Mouse (Mus musculus): ENCODE results near the gene Acsl1. TPM values are rescaled to one million over a fixed set of nuclear protein-coding genes. Genes with fewer than 3 reads are reported as not detected.

Gene Acsl1
- total RNA-seq, 2 experiments from 2014 or later = 846 to 852 TPM

GRCm38 (mm10) chr8:46471926-46472485 lies 1.2 kb downstream of the Acsl1 start:
- intact Hi-C loops (cut with DNase I) = loop anchor here (2.0 to 5.0 kb wide), 2 partner anchors 25 to 75 kb away; no protein-coding TSS in a partner anchor
- no peak for DNase-seq

GRCm38 (mm10) chr8:46474120-46474519 lies 3.3 kb downstream of the Acsl1 start:
- intact Hi-C loops (cut with DNase I) = loop anchor here (5.0 kb wide), 1 partner anchor 73 kb away; no protein-coding TSS in a partner anchor
- DNase-seq = no peak

- no peak for DNase-seq
- intact Hi-C loops (cut with DNase I) = loop anchor here (5.0 kb wide), 1 partner anchor 73 kb away; no protein-coding TSS in a partner anchor
Measured at GRCm38 (mm10) chr8:46474634-46475033, 3.8 kb downstream of the Acsl1 start.

- intact Hi-C loops (cut with DNase I) = no loop called here
Measured at GRCm38 (mm10) chr8:46475404-46475803, 4.6 kb downstream of the Acsl1 start.

GRCm38 (mm10) chr8:46475942-46476341 lies 5.1 kb downstream of the Acsl1 start:
- DNase-seq = no peak
- intact Hi-C loops (cut with DNase I) = no loop called here

More at GRCm38 (mm10) chr8:46475404-46475803, 4.6 kb downstream of the Acsl1 start:
- DNase-seq = no peak

GRCm38 (mm10) chr8:46477747-46478458 lies 7.1 kb downstream of the Acsl1 start:
- intact Hi-C loops (cut with DNase I) = no loop called here
- no peak for DNase-seq

GRCm38 (mm10) chr8:46478783-46479182 lies 7.9 kb downstream of the Acsl1 start:
- intact Hi-C loops (cut with DNase I) = no loop called here
- DNase-seq = no peak

GRCm38 (mm10) chr8:46479794-46480532 lies 9.1 kb downstream of the Acsl1 start:
- intact Hi-C loops (cut with DNase I) = no loop called here
- no peak for DNase-seq

- intact Hi-C loops (cut with DNase I) = no loop called here
- DNase-seq = no peak
Measured at GRCm38 (mm10) chr8:46480533-46480900, 9.7 kb downstream of the Acsl1 start.

GRCm38 (mm10) chr8:46482771-46483170 lies 11.9 kb downstream of the Acsl1 start:
- no peak for DNase-seq
- intact Hi-C loops (cut with DNase I) = no loop called here

GRCm38 (mm10) chr8:46483247-46483646 lies 12.4 kb downstream of the Acsl1 start:
- intact Hi-C loops (cut with DNase I) = no loop called here
- DNase-seq = no peak

GRCm38 (mm10) chr8:46484077-46484476 lies 13.2 kb downstream of the Acsl1 start:
- no peak for DNase-seq

GRCm38 (mm10) chr8:46484931-46485463 lies 14.2 kb downstream of the Acsl1 start:
- intact Hi-C loops (cut with DNase I) = no loop called here
- DNase-seq = no peak

More at GRCm38 (mm10) chr8:46484077-46484476, 13.2 kb downstream of the Acsl1 start:
- intact Hi-C loops (cut with DNase I) = no loop called here

GRCm38 (mm10) chr8:46488085-46488561 lies 17.3 kb downstream of the Acsl1 start:
- DNase-seq = no peak
- intact Hi-C loops (cut with DNase I) = no loop called here

- no peak for DNase-seq
- intact Hi-C loops (cut with DNase I) = no loop called here
Measured at GRCm38 (mm10) chr8:46489196-46489595, 18.4 kb downstream of the Acsl1 start.

- intact Hi-C loops (cut with DNase I) = loop anchor here (5.0 kb wide), 1 partner anchor 78 kb away; no protein-coding TSS in a partner anchor
- DNase-seq = no peak
Measured at GRCm38 (mm10) chr8:46490250-46490649, 19.4 kb downstream of the Acsl1 start.

GRCm38 (mm10) chr8:46490821-46491220 lies 20.0 kb downstream of the Acsl1 start:
- peak; percentile 56 to 76 for DNase-seq
- intact Hi-C loops (cut with DNase I) = loop anchor here (5.0 kb wide), 1 partner anchor 79 kb away; no protein-coding TSS in a partner anchor

GRCm38 (mm10) chr8:46493495-46494170 lies 22.8 kb downstream of the Acsl1 start:
- intact Hi-C loops (cut with DNase I) = loop anchor here (5.0 kb wide), 1 partner anchor 81 kb away; no protein-coding TSS in a partner anchor
- no peak for DNase-seq

GRCm38 (mm10) chr8:46496852-46497251 lies 26.0 kb downstream of the Acsl1 start:
- DNase-seq = no peak
- intact Hi-C loops (cut with DNase I) = loop anchor here (2.0 kb wide), 1 partner anchor 24 kb away; no protein-coding TSS in a partner anchor

Measured in heart, postnatal 14 days (tissue).